ENCODE assay signal across 21 mouse cellular contexts in the genomic region with DNA sequence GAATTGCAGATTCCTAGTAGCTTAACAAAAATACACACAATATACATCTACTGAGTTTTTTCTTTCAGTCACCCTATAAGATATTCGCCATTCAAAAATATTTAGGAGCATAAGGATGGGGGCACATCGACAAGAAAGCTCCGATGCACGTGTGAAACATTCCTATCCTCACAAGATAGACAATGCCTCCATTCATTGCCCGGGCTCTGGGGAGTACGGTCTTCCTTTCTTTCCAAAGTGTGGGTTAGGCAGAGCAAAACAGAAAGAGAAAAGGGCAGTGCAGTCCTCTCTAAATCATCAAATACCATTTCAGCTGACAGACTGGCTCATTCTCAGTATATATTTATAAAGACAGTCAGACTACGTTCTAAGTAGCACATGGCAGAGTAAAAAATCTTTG.
DNase-seq lines count a peak whose midpoint lies in the region; ATAC-seq and TF ChIP-seq lines count a peak whose summit lies in the region.
"Had no signal": no experiment of that assay in that cellular context is flagged by ENCODE, and none has a peak within 500 bp of the region (broad histone marks: within the 10 kb centered on the region; RNA-seq: fewer than 3 reads in every experiment).

No protein-coding gene starts in this region.

- H3K36me3 ChIP-seq in midbrain, embryonic 14.5 days (ENCODE audit: control insufficient read depth, insufficient read depth, low read length), result no peaks in the 10 kb centered on the region
- no peaks in the 10 kb centered on the region for H3K36me3 ChIP-seq in midbrain, embryonic 13.5 days
- H3K36me3 ChIP-seq in embryonic facial prominence, embryonic 11.5 days (replicated peaks; ENCODE audit: control insufficient read depth, insufficient read depth, low read depth, low read length), result no peaks in the 10 kb centered on the region
- H3K36me3 ChIP-seq: embryonic facial prominence, embryonic 13.5 days; heart, embryonic 13.5 days had no signal

- TF ChIP-seq POLR2A in brain, embryonic 14.5 days (IDR thresholded peaks at IDR 0.05; ENCODE audit: borderline replicate concordance, extremely low read depth, insufficient read depth, insufficient read length, poor library complexity, severe bottlenecking), result no peak

- no peaks in the 10 kb centered on the region for H3K9me3 ChIP-seq in midbrain, embryonic 14.5 days (ENCODE audit: control insufficient read depth, low read length)
- H3K9me3 ChIP-seq in midbrain, embryonic 13.5 days, result no peaks in the 10 kb centered on the region
- no peaks in the 10 kb centered on the region for H3K9me3 ChIP-seq in embryonic facial prominence, embryonic 11.5 days (replicated peaks; ENCODE audit: control insufficient read depth, low read length)
- H3K9me3 ChIP-seq: embryonic facial prominence, embryonic 13.5 days; forebrain, embryonic 13.5 days; heart, embryonic 13.5 days had no signal

- 22% methylated on average over 7 of the region's 7 CpGs for WGBS in midbrain, embryonic 14.5 days
- 21% methylated on average over 7 of the region's 7 CpGs for WGBS in midbrain, embryonic 13.5 days
- WGBS in embryonic facial prominence, embryonic 11.5 days, result 12% methylated on average over 7 of the region's 7 CpGs

- ATAC-seq in midbrain, embryonic 14.5 days (ENCODE audit: low FRiP score, low TSS enrichment), result no peak
- no peak for ATAC-seq in midbrain, embryonic 13.5 days
- no peak for ATAC-seq in embryonic facial prominence, embryonic 11.5 days (replicated peaks; ENCODE audit: insufficient number of reproducible peaks, low FRiP score, low TSS enrichment, low read depth)
- ATAC-seq in frontal cortex, adult (ENCODE audit: low TSS enrichment), result no peak
- ATAC-seq: forebrain, embryonic 13.5 days; forebrain, postnatal 0 days had no signal

- H3K4me3 ChIP-seq in midbrain, embryonic 14.5 days (replicated peaks; ENCODE audit: low read depth, low read length), result no peak overlapping the region
- H3K4me3 ChIP-seq in midbrain, embryonic 13.5 days (replicated peaks), result no peak overlapping the region
- no peak overlapping the region for H3K4me3 ChIP-seq in embryonic facial prominence, embryonic 11.5 days (ENCODE audit: low read depth, low read length)
- H3K4me3 ChIP-seq: embryonic facial prominence, embryonic 13.5 days; forebrain, embryonic 13.5 days; heart, embryonic 13.5 days had no signal

- TF ChIP-seq CTCF in brain, embryonic 14.5 days (IDR thresholded peaks at IDR 0.05; ENCODE audit: borderline replicate concordance, extremely low read depth, insufficient read depth, insufficient read length), result no peak

- no peak overlapping the region for H3K4me2 ChIP-seq in midbrain, embryonic 14.5 days (ENCODE audit: low read length)
- no peak overlapping the region for H3K4me2 ChIP-seq in midbrain, embryonic 13.5 days (replicated peaks)
- no peak overlapping the region for H3K4me2 ChIP-seq in embryonic facial prominence, embryonic 11.5 days (ENCODE audit: low read depth, low read length)
- H3K4me2 ChIP-seq: embryonic facial prominence, embryonic 13.5 days; forebrain, embryonic 13.5 days; heart, embryonic 13.5 days; hindbrain, embryonic 14.5 days had no signal

- H3K27me3 ChIP-seq in midbrain, embryonic 14.5 days (ENCODE audit: control insufficient read depth, insufficient read depth, low read length), result no peaks in the 10 kb centered on the region
- no peaks in the 10 kb centered on the region for H3K27me3 ChIP-seq in midbrain, embryonic 13.5 days
- no peaks in the 10 kb centered on the region for H3K27me3 ChIP-seq in embryonic facial prominence, embryonic 11.5 days (ENCODE audit: control insufficient read depth, insufficient read depth, low read length)
- H3K27me3 ChIP-seq: embryonic facial prominence, embryonic 13.5 days; forebrain, embryonic 13.5 days; heart, embryonic 13.5 days had no signal

- DNase-seq in midbrain, embryonic 14.5 days, result peak; percentile 40
- DNase-seq in brain, embryonic 14.5 days (ENCODE audit: low read depth), result peak; percentile 55
- DNase-seq in embryo, embryonic 10.5 days (ENCODE audit: low spot score), result peak; percentile 71
- DNase-seq in embryonic facial prominence, embryonic 11.5 days (ENCODE audit: low spot score), result peak; percentile 52
- no peak for DNase-seq in lung, adult 18-20 months
- no peak for DNase-seq in ovary, postnatal 14 days (ENCODE audit: low spot score)
- DNase-seq: adrenal gland, adult 8-10 months; adrenal gland, postnatal 36 days; cerebellum, adult 11 months; cerebellum, adult 8-10 months; cerebellum, postnatal 14 days; forebrain, postnatal 0 days; gastrocnemius, postnatal 36 days; heart, adult 11 months; heart, postnatal 36 days had no signal

- H3K27ac ChIP-seq in midbrain, embryonic 14.5 days (replicated peaks; ENCODE audit: low read depth, low read length), result no peak overlapping the region
- no peak overlapping the region for H3K27ac ChIP-seq in midbrain, embryonic 13.5 days
- no peak overlapping the region for H3K27ac ChIP-seq in embryonic facial prominence, embryonic 11.5 days (replicated peaks; ENCODE audit: low read depth, low read length)
- H3K27ac ChIP-seq: embryonic facial prominence, embryonic 13.5 days; forebrain, embryonic 13.5 days; heart, embryonic 13.5 days; hindbrain, embryonic 14.5 days had no signal

- H3K4me1 ChIP-seq in midbrain, embryonic 14.5 days (ENCODE audit: control insufficient read depth, insufficient read depth, low read length), result no peaks in the 10 kb centered on the region; the same call in 1 of the 2 replicates
- H3K4me1 ChIP-seq in midbrain, embryonic 13.5 days (replicated peaks), result 0 out of 2 replicates have a peak, but pooled peaks cover 3% of the 10 kb centered on the region
- no peaks in the 10 kb centered on the region for H3K4me1 ChIP-seq in embryonic facial prominence, embryonic 11.5 days (ENCODE audit: control insufficient read depth, insufficient read depth, low read length)

- H3K9ac ChIP-seq in midbrain, embryonic 14.5 days (replicated peaks; ENCODE audit: low read length), result no peak overlapping the region
- no peak overlapping the region for H3K9ac ChIP-seq in midbrain, embryonic 13.5 days (replicated peaks)
- H3K9ac ChIP-seq in embryonic facial prominence, embryonic 11.5 days (replicated peaks; ENCODE audit: low read length), result no peak overlapping the region
- H3K9ac ChIP-seq: embryonic facial prominence, embryonic 13.5 days; forebrain, embryonic 13.5 days; forebrain, postnatal 0 days; heart, embryonic 13.5 days; hindbrain, embryonic 14.5 days had no signal

Comparison
In these comparisons a context has a peak if more than half of its experiments do, and no peak if none do; other contexts are left out.
1. DNase-seq: peak in midbrain, embryonic 14.5 days (single experiment), brain, embryonic 14.5 days (single experiment), embryo, embryonic 10.5 days (single experiment) and embryonic facial prominence, embryonic 11.5 days (single experiment); none in lung, adult 18-20 months (0 of 2) and ovary, postnatal 14 days (single experiment).